8 mouse cellular contexts compared by ENCODE assay signal in the genomic region with DNA sequence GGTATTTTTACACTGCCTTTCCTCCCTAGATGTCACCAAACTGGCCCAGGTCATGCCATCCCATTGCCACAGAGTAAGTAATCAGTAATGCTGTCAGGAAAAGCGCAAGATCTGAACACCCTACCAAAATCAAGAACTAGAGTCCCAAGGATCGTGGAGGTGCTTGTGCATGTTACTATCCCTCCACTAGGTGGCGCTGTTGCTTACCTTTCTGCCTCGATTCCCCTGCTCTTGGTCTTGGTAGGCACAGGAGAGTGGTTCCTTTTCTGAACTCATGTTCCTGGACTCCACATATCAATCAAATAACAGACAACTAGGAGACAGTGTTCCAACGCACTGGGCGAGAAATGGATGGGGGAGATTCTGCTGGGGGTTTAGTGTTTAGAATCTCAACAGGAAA. TPM values are rescaled to one million over a fixed set of nuclear protein-coding genes. Genes with fewer than 3 reads are reported as not detected.
A peak's percentile ranks its signal among the peaks of the same experiment; 100 is the strongest.
DNase-seq lines count a peak whose midpoint lies in the region; ATAC-seq lines count a peak whose summit lies in the region.

No protein-coding gene starts in this region.

- peak; percentile 71 to 92 for DNase-seq in adrenal gland, adult (ENCODE audit: inconsistent age in 2 of 2, low spot score in 1 of 2)
- DNase-seq in adrenal gland, adult 8-10 months = no peak
- peak; percentile 40 for DNase-seq in WW6 (ENCODE audit: low read depth, low spot score)
- DNase-seq in heart, postnatal 10 days = peak; percentile 80 to 88
- DNase-seq in layer of hippocampus, adult 9-11 months = peak; percentile 57
- peak; percentile 60 for DNase-seq in spleen, adult 12 weeks (ENCODE audit: low spot score)

- peak; percentile 89 for ATAC-seq in common myeloid progenitor, adult 5-6 weeks (replicated peaks; ENCODE audit: low read depth, poor library complexity, severe bottlenecking)
- peak; percentile 87 for ATAC-seq in megakaryocyte, adult 5-6 weeks (ENCODE audit: poor library complexity, severe bottlenecking)

- intact Hi-C loops in heart, postnatal 10 days (cut with DNase I) = loop anchor here (1.0 to 5.0 kb wide), 4 partner anchors 70 to 284 kb away; a partner anchor contains a TSS

RNA-seq across cellular contexts. Expression of a gene that starts 23.8 kb away (rescaled TPM):
- 10 to 100 TPM; 82.9 to 90.5 (median 87.2) TPM for total RNA-seq in adrenal gland, adult 8-10 months (2022)
- total RNA-seq in common myeloid progenitor, adult 5-6 weeks (2017) = 9.6 and 13.9 TPM in 2 replicates
- 10 to 100 TPM; 60.3 to 61.0 TPM for total RNA-seq in heart, postnatal 10 days (2021)
- total RNA-seq in megakaryocyte, adult 5-6 weeks (2015) = 16.2 and 17.2 TPM in 2 replicates
- 11.0 and 19.2 TPM in 2 replicates for total RNA-seq in megakaryocyte, adult 5-6 weeks (2017)
